Mouse (Mus musculus) embryonic fibroblast, embryonic 13.5 days (primary cell): ENCODE measurements around the gene 1700017B05Rik.

Source experiments
- CTCF ChIP-seq: IDR thresholded peaks from 2 replicates; pipeline ENCODE4 v1.5.1; 2011; ENCODE audit warnings: mild to moderate bottlenecking, control low read depth, low read length, moderate library complexity, borderline replicate concordance; ENCODE audit not compliant: insufficient read depth
- POLR2A ChIP-seq: IDR thresholded peaks from 2 replicates; pipeline ENCODE4 v1.6.1; 2011; ENCODE audit warnings: low read depth, mild to moderate bottlenecking, control low read depth, low read length, moderate library complexity

DNA sequence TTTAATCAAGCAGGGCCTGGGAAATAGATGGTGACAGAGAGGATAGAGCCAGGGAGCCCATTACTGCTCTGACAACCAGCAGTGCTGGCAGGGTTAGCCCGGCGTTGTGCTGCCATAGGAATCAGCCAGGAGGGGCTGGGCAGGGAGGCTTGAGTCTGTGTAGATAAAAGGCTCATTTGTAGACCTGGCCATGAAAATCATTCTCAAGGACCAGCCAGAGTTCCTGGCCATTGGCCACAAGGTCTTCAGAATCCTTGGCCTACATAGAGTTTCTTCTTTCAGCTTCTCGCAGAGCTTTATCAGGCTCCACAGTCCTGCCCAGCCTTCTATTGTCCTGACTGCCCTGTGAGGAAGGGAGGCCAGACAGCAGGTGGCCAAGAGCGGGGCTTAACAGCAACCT is 17.0 kb upstream of the 1700017B05Rik start:
- TF ChIP-seq POLR2A (no peak), CTCF (no peak)
